Mouse (Mus musculus): ENCODE measurements around the gene Ryr1. TPM values are rescaled to one million over a fixed set of nuclear protein-coding genes. Genes with fewer than 3 reads are reported as not detected.
"Not testable (repeated sequence)": the region's sequence is repeated elsewhere in the genome, so short reads cannot be mapped to it uniquely, and the experiment has no call there.

Ryr1 gene
- polyA plus RNA-seq, 2 experiments from 2014 or later: 0.03 to 0.05 TPM

GRCm38 (mm10) chr7:29144006-29144405 is 19.0 kb upstream of the Ryr1 start:
- no peak for ATAC-seq

GRCm38 (mm10) chr7:29141416-29141815 is 16.4 kb upstream of the Ryr1 start:
- ATAC-seq: peak; percentile 86

GRCm38 (mm10) chr7:29139237-29139636 is 14.3 kb upstream of the Ryr1 start:
- ATAC-seq: not testable (repeated sequence)

DNA sequence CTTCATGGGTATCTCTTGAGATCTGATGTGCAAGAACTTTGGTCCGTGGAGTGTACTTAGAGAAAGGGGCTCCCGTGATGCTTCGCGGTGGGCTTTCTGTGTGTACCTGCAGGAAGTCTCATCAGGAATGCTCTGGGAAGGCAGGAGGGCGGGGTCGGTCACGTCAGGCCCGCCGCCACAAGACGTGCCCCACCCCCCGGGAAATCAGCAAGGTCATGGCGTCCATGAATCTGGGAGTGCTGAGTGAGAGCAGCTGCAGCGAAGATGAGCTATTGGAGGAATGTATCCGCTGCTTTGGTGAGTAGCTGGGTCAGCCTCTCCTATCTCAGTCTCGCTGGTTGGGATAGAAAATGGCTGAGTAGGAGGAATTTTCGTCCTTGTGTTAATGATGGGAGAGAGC is 12.4 kb upstream of the Ryr1 start:
- ATAC-seq: no peak

GRCm38 (mm10) chr7:29134693-29135386 is 9.9 kb upstream of the Ryr1 start, which contains the start of gene Rasgrp4:
Rasgrp4 (plus strand) TSS chr7:29134851.
- peak; percentile 87 for ATAC-seq

GRCm38 (mm10) chr7:29134230-29134629 is 9.3 kb upstream of the Ryr1 start:
- no peak for ATAC-seq

DNA sequence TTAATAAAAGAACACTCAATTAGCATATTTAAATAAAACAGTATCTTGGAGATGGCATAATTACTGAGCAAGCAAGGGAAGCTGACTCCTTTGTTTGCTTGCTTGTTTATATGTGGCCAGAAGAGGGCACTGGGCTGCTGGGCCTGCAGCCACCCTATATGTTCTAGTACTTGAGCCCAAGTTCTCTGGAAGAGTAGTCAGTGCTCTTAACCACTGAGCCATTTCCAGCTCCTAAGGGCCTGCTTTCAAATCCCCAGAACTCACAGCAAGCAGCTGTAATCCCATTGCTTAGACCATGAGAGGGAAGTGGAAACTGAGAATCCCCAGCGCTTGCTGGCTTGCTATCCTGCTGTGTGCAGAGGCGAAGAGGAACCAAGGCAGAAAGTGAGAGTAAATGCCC is 3.7 kb upstream of the Ryr1 start:
- no peak for ATAC-seq

- ATAC-seq: peak; percentile 52
These were observed 1.4 kb upstream of the Ryr1 start for GRCm38 (mm10) chr7:29126173-29126915.

GRCm38 (mm10) chr7:29123531-29124358 is 1.2 kb downstream of the Ryr1 start:
- no peak for ATAC-seq

- ATAC-seq: no peak
These were observed 2.2 kb downstream of the Ryr1 start for GRCm38 (mm10) chr7:29122821-29123220.

- ATAC-seq: no peak
These were observed 5.5 kb downstream of the Ryr1 start for GRCm38 (mm10) chr7:29119526-29119925.

- no peak for ATAC-seq
These were observed 6.7 kb downstream of the Ryr1 start for GRCm38 (mm10) chr7:29118142-29118851.

GRCm38 (mm10) chr7:29108992-29109955 is 15.7 kb downstream of the Ryr1 start:
- no peak for ATAC-seq

- no peak for ATAC-seq
These were observed 23.5 kb downstream of the Ryr1 start for GRCm38 (mm10) chr7:29101286-29102017.

GRCm38 (mm10) chr7:29097131-29097530 is 27.8 kb downstream of the Ryr1 start:
- ATAC-seq: no peak

GRCm38 (mm10) chr7:29088817-29089216 is 36.2 kb downstream of the Ryr1 start:
- ATAC-seq: no peak

DNA sequence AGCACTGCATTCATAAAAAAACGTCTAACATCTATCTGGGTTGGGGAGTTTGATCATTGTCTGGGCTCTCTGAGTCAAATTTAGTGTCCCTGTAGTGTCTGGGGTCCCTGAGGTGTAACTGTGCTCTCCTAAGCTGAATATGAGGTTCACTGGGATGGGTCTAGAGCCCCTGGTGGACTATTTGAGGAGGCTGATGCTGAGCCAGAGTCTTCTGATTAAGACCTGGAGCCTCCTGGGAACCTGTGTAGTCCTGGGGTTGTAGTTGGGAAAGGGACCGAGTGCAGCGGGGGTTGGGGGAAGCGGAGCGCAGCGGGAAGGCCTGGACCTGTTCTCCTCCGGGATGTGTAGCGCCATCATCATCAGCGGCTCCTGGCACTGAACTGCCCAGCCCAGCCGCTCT is 38.1 kb downstream of the Ryr1 start:
- ATAC-seq: no peak

DNA sequence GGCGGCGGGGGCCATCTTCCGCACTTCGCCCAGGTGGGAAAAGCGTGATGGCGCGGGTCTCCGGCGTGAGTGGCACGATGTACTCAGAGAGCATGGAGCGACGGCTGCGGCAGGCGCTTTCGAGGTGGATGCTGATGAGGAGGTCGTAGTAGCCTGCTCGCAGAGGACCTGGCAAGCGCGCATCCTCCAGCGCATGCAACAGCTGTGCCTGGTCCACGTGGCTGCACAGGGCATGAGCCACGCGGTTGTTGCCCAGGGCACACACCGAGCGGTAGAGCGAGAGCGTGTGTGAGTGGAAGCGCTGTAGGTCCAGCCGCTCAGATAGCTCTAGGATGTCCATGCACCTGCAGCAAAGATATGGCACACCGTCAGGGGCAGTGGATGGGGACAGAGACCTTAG is 39.0 kb downstream of the Ryr1 start:
- no peak for ATAC-seq

DNA sequence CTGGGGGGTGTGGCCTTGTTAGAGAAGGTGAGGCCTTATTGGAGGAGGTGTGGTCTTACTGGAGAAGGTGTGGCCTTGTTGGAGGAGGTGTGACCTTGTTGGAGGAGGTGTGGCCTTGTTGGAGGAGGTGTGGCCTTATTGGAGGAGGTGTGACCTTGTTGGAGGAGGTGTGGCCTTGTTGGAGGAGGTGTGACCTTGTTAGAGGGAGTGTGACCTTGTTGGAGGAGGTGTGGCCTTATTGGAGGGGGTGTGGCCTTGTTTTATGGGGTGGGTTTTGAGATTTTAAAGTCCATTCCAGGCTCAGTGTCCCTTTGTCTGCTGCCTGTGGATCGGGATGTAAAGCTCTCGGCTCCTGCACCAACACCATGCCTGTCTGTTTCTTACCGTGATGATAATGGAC is 40.6 kb downstream of the Ryr1 start:
- ATAC-seq: no peak

GRCm38 (mm10) chr7:29079419-29079950 is 45.5 kb downstream of the Ryr1 start:
- ATAC-seq: no peak
